Mouse (Mus musculus): ENCODE measurements at regions not wholly inside any gene's neighbourhood (a gene's known extent, or its start where the extent isn't known, plus 50 kb on each side); places are given as distances from the start of the nearest gene placed in this dataset.
"Not testable (repeated sequence)": the region's sequence is repeated elsewhere in the genome, so short reads cannot be mapped to it uniquely, and the experiment has no call there.

- Histone ChIP-seq H3K27ac (ENCODE audit: insufficient read depth, low read depth, low read length) (no peak overlapping the region), H3K4me1 (ENCODE audit: control insufficient read depth, insufficient read depth, low read length) (no peaks in the 10 kb centered on the region), H3K4me3 (ENCODE audit: insufficient read depth, low read depth, low read length) (no peak overlapping the region)
- TF ChIP-seq CTCF (IDR thresholded peaks at IDR 0.05; ENCODE audit: insufficient read depth, low read depth, low read length) (no peak), POLR2A (IDR thresholded peaks at IDR 0.05; ENCODE audit: insufficient read depth, low read depth, low read length) (no peak)
- 25% methylated on average over 8 of the region's 8 CpGs for WGBS
Measured at GRCm38 (mm10) chr8:34294721-34295120, 183.2 kb upstream of the Gm10131 start.

- Histone ChIP-seq H3K4me3 (ENCODE audit: insufficient read depth, low read depth, low read length) (no peak overlapping the region), H3K27ac (ENCODE audit: insufficient read depth, low read depth, low read length) (no peak overlapping the region), H3K4me1 (ENCODE audit: control insufficient read depth, insufficient read depth, low read length) (no peaks in the 10 kb centered on the region)
- WGBS, result 42% methylated on average over 3 of the region's 4 CpGs
- no peak for TF ChIP-seq CTCF (IDR thresholded peaks at IDR 0.05; ENCODE audit: insufficient read depth, low read depth, low read length)
- no peak for TF ChIP-seq POLR2A (IDR thresholded peaks at IDR 0.05; ENCODE audit: insufficient read depth, low read depth, low read length)
Measured at GRCm38 (mm10) chr8:34290670-34291069, 179.1 kb upstream of the Gm10131 start.

GRCm38 (mm10) chr8:34287801-34288200 lies 176.3 kb upstream of the Gm10131 start:
- WGBS, result 88% methylated on average over 2 of the region's 2 CpGs
- H3K27ac ChIP-seq (ENCODE audit: insufficient read depth, low read depth, low read length), result no peak overlapping the region
- TF ChIP-seq CTCF (IDR thresholded peaks at IDR 0.05; ENCODE audit: insufficient read depth, low read depth, low read length), result no peak
- TF ChIP-seq POLR2A (IDR thresholded peaks at IDR 0.05; ENCODE audit: insufficient read depth, low read depth, low read length), result no peak
- H3K4me3 ChIP-seq (ENCODE audit: insufficient read depth, low read depth, low read length), result no peak overlapping the region
- H3K4me1 ChIP-seq (ENCODE audit: control insufficient read depth, insufficient read depth, low read length), result no peaks in the 10 kb centered on the region

GRCm38 (mm10) chr8:34284576-34284975 lies 173.0 kb upstream of the Gm10131 start:
- Histone ChIP-seq H3K4me3 (ENCODE audit: insufficient read depth, low read depth, low read length) (no peak overlapping the region), H3K4me1 (ENCODE audit: control insufficient read depth, insufficient read depth, low read length) (no peaks in the 10 kb centered on the region), H3K27ac (ENCODE audit: insufficient read depth, low read depth, low read length) (no peak overlapping the region)
- WGBS, result 78% methylated on average over 3 of the region's 3 CpGs
- TF ChIP-seq CTCF (IDR thresholded peaks at IDR 0.05; ENCODE audit: insufficient read depth, low read depth, low read length), result no peak
- TF ChIP-seq POLR2A (IDR thresholded peaks at IDR 0.05; ENCODE audit: insufficient read depth, low read depth, low read length), result no peak

- Histone ChIP-seq H3K27ac (ENCODE audit: insufficient read depth, low read depth, low read length) (no peak overlapping the region), H3K4me1 (ENCODE audit: control insufficient read depth, insufficient read depth, low read length) (no peaks in the 10 kb centered on the region), H3K4me3 (ENCODE audit: insufficient read depth, low read depth, low read length) (no peak overlapping the region)
- WGBS, result no CpG with 5 or more reads among the region's 11 CpGs
- TF ChIP-seq CTCF (IDR thresholded peaks at IDR 0.05; ENCODE audit: insufficient read depth, low read depth, low read length) (no peak), POLR2A (IDR thresholded peaks at IDR 0.05; ENCODE audit: insufficient read depth, low read depth, low read length) (no peak)
Measured at GRCm38 (mm10) chr8:34280433-34280832, 168.9 kb upstream of the Gm10131 start.

GRCm38 (mm10) chr8:34275977-34276660 lies 164.6 kb upstream of the Gm10131 start:
- Histone ChIP-seq H3K4me1 (ENCODE audit: control insufficient read depth, insufficient read depth, low read length) (no peaks in the 10 kb centered on the region), H3K4me3 (ENCODE audit: insufficient read depth, low read depth, low read length) (no peak overlapping the region), H3K27ac (ENCODE audit: insufficient read depth, low read depth, low read length) (no peak overlapping the region)
- TF ChIP-seq POLR2A (IDR thresholded peaks at IDR 0.05; ENCODE audit: insufficient read depth, low read depth, low read length) (no peak), CTCF (IDR thresholded peaks at IDR 0.05; ENCODE audit: insufficient read depth, low read depth, low read length) (no peak)
- 57% methylated on average over 7 of the region's 7 CpGs for WGBS

- H3K4me3 ChIP-seq (ENCODE audit: insufficient read depth, low read depth, low read length); H3K4me1 ChIP-seq (ENCODE audit: control insufficient read depth, insufficient read depth, low read length); H3K27ac ChIP-seq (ENCODE audit: insufficient read depth, low read depth, low read length): not testable (repeated sequence)
- WGBS, result 96% methylated on average over 2 of the region's 2 CpGs
Measured at GRCm38 (mm10) chr8:34274796-34275195, 163.3 kb upstream of the Gm10131 start.

- no peak overlapping the region for H3K4me3 ChIP-seq (ENCODE audit: insufficient read depth, low read depth, low read length)
- no peak overlapping the region for H3K27ac ChIP-seq (ENCODE audit: insufficient read depth, low read depth, low read length)
- TF ChIP-seq POLR2A (IDR thresholded peaks at IDR 0.05; ENCODE audit: insufficient read depth, low read depth, low read length), result no peak
- TF ChIP-seq CTCF (IDR thresholded peaks at IDR 0.05; ENCODE audit: insufficient read depth, low read depth, low read length), result no peak
- H3K4me1 ChIP-seq (ENCODE audit: control insufficient read depth, insufficient read depth, low read length), result no peaks in the 10 kb centered on the region
- 97% methylated on average over 6 of the region's 6 CpGs for WGBS
Measured at GRCm38 (mm10) chr8:34274171-34274570, 162.6 kb upstream of the Gm10131 start.

- Histone ChIP-seq H3K4me3 (ENCODE audit: insufficient read depth, low read depth, low read length) (no peak overlapping the region), H3K27ac (ENCODE audit: insufficient read depth, low read depth, low read length) (no peak overlapping the region), H3K4me1 (ENCODE audit: control insufficient read depth, insufficient read depth, low read length) (no peaks in the 10 kb centered on the region)
- WGBS, result 87% methylated on average over 6 of the region's 6 CpGs
- no peak for TF ChIP-seq CTCF (IDR thresholded peaks at IDR 0.05; ENCODE audit: insufficient read depth, low read depth, low read length)
- no peak for TF ChIP-seq POLR2A (IDR thresholded peaks at IDR 0.05; ENCODE audit: insufficient read depth, low read depth, low read length)
Measured at GRCm38 (mm10) chr8:34269848-34270247, 158.3 kb upstream of the Gm10131 start.
